Mouse (Mus musculus) embryonic facial prominence, embryonic 14.5 days (tissue): ENCODE results near the gene Lemd2. TPM values are rescaled to one million over a fixed set of nuclear protein-coding genes. Genes with fewer than 3 reads are reported as not detected.
A peak's percentile ranks its signal among the peaks of the same experiment; 100 is the strongest.

Source experiments
- ATAC-seq: fragments of 200-750 bp; cut with Nextera tagmentation; 2 replicates; pipeline ENCODE4 v1.8.0; 2017; ENCODE audit warnings: low read depth, moderate number of reproducible peaks, moderate TSS enrichment
- DNase-seq: peaks from one replicate; pipeline ENCODE4 v3.0.0-alpha.2; 2015; ENCODE audit warnings: low spot score
- H3K27ac ChIP-seq: fragments of 300-500 bp; sonication (generic); replicated peaks from 2 replicates; pipeline ENCODE4 v1.5.1; 2014; ENCODE audit warnings: low read depth, mild to moderate bottlenecking, low read length, moderate library complexity
- H3K27me3 ChIP-seq: fragments of 300-500 bp; sonication (generic); replicated peaks from 2 replicates; pipeline ENCODE4 v1.6.1; 2014; ENCODE audit warnings: low read length; ENCODE audit not compliant: control insufficient read depth, insufficient read depth
- H3K36me3 ChIP-seq: fragments of 300-500 bp; sonication (generic); 2 replicates; pipeline ENCODE4 v1.6.1; 2014; ENCODE audit warnings: low read length, mixed read lengths; ENCODE audit not compliant: control insufficient read depth, insufficient read depth
- H3K4me1 ChIP-seq: fragments of 300-500 bp; sonication (generic); 2 replicates; pipeline ENCODE4 v1.6.1; 2014; ENCODE audit warnings: antibody characterized with exemption, low read length; ENCODE audit not compliant: control insufficient read depth, insufficient read depth
- H3K4me2 ChIP-seq: fragments of 300-500 bp; sonication (generic); 2 replicates; pipeline ENCODE4 v1.6.1; 2014; ENCODE audit warnings: low read depth, mild to moderate bottlenecking, low read length, moderate library complexity, mixed read lengths
- H3K4me3 ChIP-seq: fragments of 300-500 bp; sonication (generic); 2 replicates; pipeline ENCODE4 v1.5.1; 2014; ENCODE audit warnings: low read depth, mild to moderate bottlenecking, low read length
- H3K9ac ChIP-seq: fragments of 300-500 bp; sonication (generic); 2 replicates; pipeline ENCODE4 v1.6.1; 2014; ENCODE audit warnings: low read depth, mild to moderate bottlenecking, low read length, moderate library complexity, mixed read lengths
- H3K9me3 ChIP-seq: fragments of 300-500 bp; sonication (generic); 2 replicates; pipeline ENCODE4 v1.6.1; 2016; ENCODE audit warnings: low read length; ENCODE audit not compliant: control insufficient read depth
- WGBS: fragments of 180-500 bp; shearing (Covaris S2); extraction: QIAGEN DNeasy Blood & Tissue Kit; methylation state at CpG from one replicate; pipeline ENCODE4 v1.1.7; 2014; 5-methylcytosine and 5-hydroxymethylcytosine counted together
- polyA plus RNA-seq: library from polyadenylated mRNA; unstranded; fragments of >200 nt; fragmentation: Nextera tagmentation; extraction: Ambion mirVana; gene quantifications from 2 replicates; pipeline ENCODE4 v1.2.1, GENCODE M21; 2014

Gene Lemd2
- polyA plus RNA-seq, 1 experiment from 2014 or later: 16.0 TPM

DNA sequence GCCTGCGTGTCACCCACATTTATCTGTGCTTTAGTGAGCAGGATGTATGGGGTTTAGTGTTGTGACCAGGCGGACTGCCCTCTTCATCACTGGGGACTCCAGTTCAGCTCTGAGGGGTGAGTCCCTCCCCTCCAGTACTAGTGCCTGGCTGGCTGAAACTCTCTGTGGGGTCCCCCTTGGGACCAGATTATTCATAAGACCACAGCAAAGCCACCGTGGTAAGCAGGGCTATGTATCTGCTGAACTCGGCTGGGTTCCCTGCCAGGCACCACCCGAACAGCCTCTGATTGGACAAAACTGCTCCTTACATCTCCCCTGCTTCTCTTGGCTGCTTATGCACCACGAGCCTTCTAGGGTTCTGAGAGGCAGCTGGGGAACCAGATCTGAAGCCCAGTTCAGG, 14.6 kb upstream of the Lemd2 start:
- ATAC-seq (0 out of 2 replicates have a peak, but pooled peaks have one; percentile 22), DNase-seq (no peak)
- Histone ChIP-seq H3K4me1 (no peaks in the 10 kb centered on the region), H3K4me2 (no peak overlapping the region), H3K9me3 (0 out of 2 replicates have a peak, but pooled peaks cover 8% of the 10 kb centered on the region), H3K27ac (no peak overlapping the region), H3K9ac (no peak overlapping the region), H3K4me3 (no peak overlapping the region), H3K36me3 (no peaks in the 10 kb centered on the region), H3K27me3 (no peaks in the 10 kb centered on the region)
- 51% methylated on average over 6 of the region's 6 CpGs for whole genome bisulfite sequencing

DNA sequence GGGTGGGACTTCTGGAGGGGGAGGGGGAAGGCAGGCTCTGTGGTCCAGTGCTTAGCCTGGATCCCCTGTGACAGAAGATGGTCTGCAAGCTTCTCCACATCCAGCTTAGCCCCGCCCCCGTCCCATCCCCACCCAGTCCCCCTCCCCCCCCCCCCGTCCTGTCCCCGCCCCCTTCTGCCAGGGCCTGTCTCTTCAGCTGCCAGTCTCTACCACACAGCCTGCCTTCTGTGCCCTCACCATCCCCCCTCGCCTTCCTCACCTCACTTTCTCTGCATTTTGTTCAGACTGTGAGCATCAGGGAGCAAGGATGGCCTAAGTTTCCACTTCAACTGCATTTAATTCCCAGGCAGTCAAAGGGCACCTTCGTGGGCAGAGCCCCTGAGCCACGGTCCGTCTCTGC, 14.1 kb upstream of the Lemd2 start:
- no peak overlapping the region for H3K4me3 ChIP-seq

DNA sequence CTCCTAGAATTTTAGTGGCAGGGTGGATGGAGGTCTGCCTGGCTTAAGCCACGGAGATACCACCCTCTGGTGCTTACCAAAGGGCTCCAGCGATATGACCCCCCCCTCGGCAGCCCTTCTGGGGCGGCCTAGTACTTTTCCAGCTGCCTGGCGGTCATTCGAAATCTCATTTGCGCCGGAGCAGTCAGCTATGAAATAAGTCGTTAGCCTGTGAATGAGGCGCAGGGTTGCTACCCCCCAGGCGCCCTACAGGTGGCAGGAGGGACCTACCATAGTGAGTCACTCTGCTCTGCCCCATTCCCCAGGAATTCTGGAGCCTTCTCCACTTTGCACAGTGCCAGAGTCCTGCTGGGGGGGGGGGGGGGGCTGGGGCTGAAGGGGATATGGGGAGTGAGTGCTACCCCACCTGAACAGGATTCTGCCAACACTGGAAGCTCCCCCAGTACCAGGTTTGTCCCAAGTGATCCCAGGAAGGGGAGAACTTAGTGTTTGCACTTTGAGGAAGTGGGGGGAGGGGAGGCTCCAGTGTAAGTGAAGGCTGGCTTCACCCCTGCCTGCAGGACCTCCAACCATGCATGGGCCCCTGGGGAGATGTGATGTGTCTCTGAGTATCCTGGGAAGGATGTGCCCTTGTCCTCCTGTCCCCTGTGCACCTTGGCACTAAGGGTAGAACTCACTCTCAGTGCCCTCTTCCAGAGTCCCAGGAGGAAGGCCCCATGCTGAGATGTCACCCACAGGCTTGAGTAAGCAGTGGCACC, 8.7 kb upstream of the Lemd2 start:
- peaks cover 4% of the 10 kb centered on the region; the same call in 1 of the 2 replicates for H3K27me3 ChIP-seq
- H3K4me1 ChIP-seq: no peaks in the 10 kb centered on the region
- no peaks in the 10 kb centered on the region for H3K36me3 ChIP-seq
- 5% methylated on average over 8 of the region's 11 CpGs for WGBS
- ATAC-seq (peak; percentile 75), DNase-seq (peak; percentile 70)
- 0 out of 2 replicates have a peak, but pooled peaks cover 4% of the 10 kb centered on the region for H3K9me3 ChIP-seq
- no peak overlapping the region for H3K27ac ChIP-seq
- no peak overlapping the region for H3K4me3 ChIP-seq
- no peak overlapping the region for H3K4me2 ChIP-seq
- no peak overlapping the region for H3K9ac ChIP-seq

More for the DNA sequence above, 14.1 kb upstream of the Lemd2 start:
- Histone ChIP-seq H3K4me1 (no peaks in the 10 kb centered on the region), H3K36me3 (no peaks in the 10 kb centered on the region), H3K9me3 (0 out of 2 replicates have a peak, but pooled peaks cover 8% of the 10 kb centered on the region), H3K27me3 (no peaks in the 10 kb centered on the region), H3K9ac (no peak overlapping the region), H3K4me2 (no peak overlapping the region), H3K27ac (no peak overlapping the region)
- ATAC-seq (no peak), DNase-seq (no peak)
- 67% methylated on average over 4 of the region's 8 CpGs for WGBS

DNA sequence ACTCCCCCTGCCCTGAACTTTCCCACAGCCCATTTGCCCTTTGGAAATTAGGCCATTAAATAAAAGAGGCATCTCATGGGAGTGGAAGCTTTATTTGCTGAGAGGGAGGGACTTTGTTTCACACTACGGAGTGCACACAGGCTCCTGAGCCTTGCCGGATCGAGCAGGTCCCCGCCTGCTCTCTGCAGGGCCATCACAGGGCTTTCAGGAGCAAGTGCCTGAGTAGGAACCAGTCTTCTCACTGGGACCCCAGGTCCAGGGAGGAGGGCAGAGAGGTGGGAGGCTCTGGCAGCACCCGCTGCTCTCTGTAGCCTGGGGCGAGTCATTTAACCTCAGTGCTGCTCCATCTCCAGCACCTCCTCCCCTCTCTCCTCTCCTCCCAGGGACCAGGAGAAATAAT, 7.7 kb upstream of the Lemd2 start:
- 25% methylated on average over 6 of the region's 6 CpGs for WGBS
- no peak overlapping the region for H3K4me3 ChIP-seq
- DNase-seq: no peak
- H3K9ac ChIP-seq: no peak overlapping the region
- no peaks in the 10 kb centered on the region for H3K4me1 ChIP-seq
- H3K27me3 ChIP-seq: peaks cover 4% of the 10 kb centered on the region; the same call in 1 of the 2 replicates
- H3K9me3 ChIP-seq: 0 out of 2 replicates have a peak, but pooled peaks cover 4% of the 10 kb centered on the region
- no peak overlapping the region for H3K27ac ChIP-seq
- H3K4me2 ChIP-seq: no peak overlapping the region
- H3K36me3 ChIP-seq: no peaks in the 10 kb centered on the region
- ATAC-seq: no peak

DNA sequence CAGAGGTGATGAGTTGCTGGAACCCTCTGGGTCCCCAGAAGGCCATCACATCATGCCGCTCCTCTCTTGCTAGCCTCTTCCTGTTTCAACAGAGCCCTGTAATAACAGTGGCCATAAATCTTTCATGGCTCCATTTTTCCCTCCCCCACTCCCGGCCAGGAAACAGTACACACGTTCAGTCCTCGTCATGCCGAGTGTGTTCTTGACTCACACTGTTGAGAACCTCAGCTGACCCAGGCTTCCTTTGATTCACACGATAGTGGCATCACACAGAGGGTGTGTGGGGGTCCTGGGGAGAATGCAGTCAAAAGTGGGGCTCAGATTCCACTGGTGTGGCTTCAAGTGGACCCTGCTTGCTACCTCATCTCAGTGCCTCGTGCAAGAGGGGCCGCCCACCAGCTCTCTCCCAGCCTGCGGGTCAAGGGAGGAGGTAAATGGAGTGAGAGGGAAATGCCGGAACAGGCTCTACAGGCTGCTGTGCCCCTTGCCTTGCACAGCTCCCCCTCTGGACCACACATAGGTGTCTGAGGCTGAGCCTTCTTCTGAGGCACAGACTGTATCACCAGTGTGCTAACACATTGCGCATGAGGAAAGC, 2.9 kb upstream of the Lemd2 start:
- Histone ChIP-seq H3K4me3 (no peak overlapping the region), H3K9me3 (0 out of 2 replicates have a peak, but pooled peaks cover 4% of the 10 kb centered on the region), H3K9ac (no peak overlapping the region), H3K27me3 (no peaks in the 10 kb centered on the region; the same call in 1 of the 2 replicates), H3K27ac (no peak overlapping the region), H3K4me2 (no peak overlapping the region), H3K36me3 (no peaks in the 10 kb centered on the region), H3K4me1 (peaks cover 8% of the 10 kb centered on the region)
- DNase-seq (no peak), ATAC-seq (no peak)
- WGBS: 47% methylated on average over 11 of the region's 11 CpGs

DNA sequence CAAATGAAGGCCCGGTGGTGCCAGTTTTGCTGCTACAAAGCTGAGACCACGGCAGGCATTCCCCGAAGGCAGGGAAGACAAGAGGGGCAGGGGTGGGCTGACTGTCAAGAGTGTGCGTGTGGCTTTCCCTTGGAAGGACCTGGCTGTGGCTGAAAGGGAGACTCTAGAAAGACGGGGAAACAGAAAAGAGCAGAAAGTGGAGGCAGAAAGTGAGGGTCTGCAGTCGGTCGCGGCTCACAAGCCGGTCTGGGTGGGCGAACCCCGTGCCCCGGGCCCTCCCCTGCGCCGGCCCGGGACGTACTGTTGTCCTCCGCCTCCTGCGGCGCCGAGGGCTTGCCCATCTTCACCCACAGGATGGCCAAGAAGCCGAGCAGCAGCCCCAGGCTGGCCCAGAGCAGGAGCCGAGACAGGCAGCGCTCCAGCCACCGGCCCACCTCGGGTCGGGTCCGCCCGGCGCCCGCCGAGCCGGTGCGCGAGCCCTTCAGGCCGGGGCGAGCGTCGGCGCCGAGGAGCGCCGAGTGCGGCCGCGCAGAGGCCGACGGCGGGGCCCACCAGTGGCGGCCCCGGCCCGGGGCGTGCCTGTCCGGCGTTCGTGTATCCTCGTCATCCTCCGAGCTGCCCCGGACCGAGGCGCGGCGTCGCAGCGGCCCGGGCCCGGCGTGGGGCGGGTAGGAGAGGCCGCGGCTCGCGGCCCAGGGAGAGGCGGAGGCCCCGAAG, 753 bp downstream of the Lemd2 start:
- ATAC-seq: peak; percentile 62
- under 1% methylated on average over 16 of the region's 74 CpGs for WGBS
- Histone ChIP-seq H3K9ac (peak overlapping the region; percentile 99), H3K36me3 (peaks cover 37% of the 10 kb centered on the region), H3K4me1 (peaks cover 8% of the 10 kb centered on the region), H3K4me3 (peak overlapping the region; percentile 92), H3K27me3 (no peaks in the 10 kb centered on the region), H3K4me2 (peak overlapping the region; percentile 68), H3K9me3 (no peaks in the 10 kb centered on the region), H3K27ac (peak overlapping the region; percentile 93)
- DNase-seq: peak; percentile 27

DNA sequence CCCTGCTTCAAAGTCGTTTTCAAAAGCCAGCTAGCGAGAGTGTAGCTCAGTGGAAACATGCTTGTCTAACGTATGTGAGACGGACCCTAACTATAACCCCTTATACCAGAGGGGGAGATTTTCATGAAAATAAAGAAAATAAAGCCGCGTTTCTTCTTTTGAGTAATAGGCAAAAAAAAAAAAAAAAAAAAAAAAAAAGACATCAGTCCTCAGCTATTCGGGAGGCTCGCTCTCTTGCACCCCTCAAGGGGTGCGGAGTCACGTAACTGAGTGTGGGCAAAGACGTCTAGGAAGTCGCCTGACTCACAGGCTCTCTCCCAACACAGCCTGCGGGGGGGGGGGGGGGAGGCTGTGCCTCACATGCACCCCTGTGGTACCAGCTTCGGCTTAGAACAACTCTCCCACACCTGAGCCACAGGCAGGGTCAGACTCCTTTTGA, 1.3 kb downstream of the Lemd2 start:
- 45% methylated on average over 12 of the region's 14 CpGs for WGBS
- no peaks in the 10 kb centered on the region for H3K9me3 ChIP-seq
- H3K4me1 ChIP-seq: peaks cover 8% of the 10 kb centered on the region
- H3K27me3 ChIP-seq: no peaks in the 10 kb centered on the region
- peak overlapping the region; percentile 92 for H3K4me3 ChIP-seq
- DNase-seq (no peak), ATAC-seq (no peak)
- H3K4me2 ChIP-seq: peak overlapping the region; percentile 68
- H3K27ac ChIP-seq: peak overlapping the region; percentile 93; the same call in 1 of the 2 replicates
- peak overlapping the region; percentile 99 for H3K9ac ChIP-seq
- peaks cover 43% of the 10 kb centered on the region for H3K36me3 ChIP-seq

DNA sequence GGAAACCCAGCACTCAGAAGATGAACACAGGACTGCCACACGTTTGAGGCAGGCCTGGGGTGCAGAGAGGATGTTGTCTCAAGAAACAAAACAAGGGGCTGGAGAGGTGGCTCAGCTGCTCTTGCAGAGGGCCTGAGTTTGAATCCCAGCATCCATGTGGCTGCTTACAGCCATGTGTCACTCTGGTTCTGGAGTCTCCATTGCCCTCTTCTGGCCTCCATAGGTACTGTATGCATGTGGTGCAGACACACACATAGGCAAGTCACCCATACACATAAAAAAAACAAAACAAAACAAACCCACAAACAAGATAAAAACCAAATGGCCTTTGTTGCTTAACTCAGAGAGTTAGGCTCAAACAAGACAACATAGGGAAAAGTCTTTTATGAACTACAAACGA, 2.3 kb downstream of the Lemd2 start:
- Histone ChIP-seq H3K4me3 (no peak overlapping the region), H3K4me2 (no peak overlapping the region), H3K27ac (no peak overlapping the region), H3K27me3 (no peaks in the 10 kb centered on the region), H3K36me3 (peaks cover 50% of the 10 kb centered on the region), H3K9me3 (no peaks in the 10 kb centered on the region), H3K9ac (no peak overlapping the region), H3K4me1 (peaks cover 8% of the 10 kb centered on the region)
- ATAC-seq (no peak), DNase-seq (no peak)
- 82% methylated on average over 2 of the region's 2 CpGs for WGBS
